Mouse (Mus musculus) urinary bladder, postnatal 14 days (tissue): ENCODE data around the gene Cmip.

Experiments used
- DNase-seq: peaks from one replicate; pipeline ENCODE4 v3.0.0; 2021; ENCODE audit warnings: low spot score

Gene Cmip

GRCm38 (mm10) chr8:117257821-117258575 is 1.1 kb downstream of the Cmip start:
- DNase-seq, result peak; percentile 55

- DNase-seq, result no peak
Observed at GRCm38 (mm10) chr8:117258576-117259040, 1.7 kb downstream of the Cmip start.

GRCm38 (mm10) chr8:117259431-117260001 is 2.7 kb downstream of the Cmip start:
- peak; percentile 34 for DNase-seq

DNA sequence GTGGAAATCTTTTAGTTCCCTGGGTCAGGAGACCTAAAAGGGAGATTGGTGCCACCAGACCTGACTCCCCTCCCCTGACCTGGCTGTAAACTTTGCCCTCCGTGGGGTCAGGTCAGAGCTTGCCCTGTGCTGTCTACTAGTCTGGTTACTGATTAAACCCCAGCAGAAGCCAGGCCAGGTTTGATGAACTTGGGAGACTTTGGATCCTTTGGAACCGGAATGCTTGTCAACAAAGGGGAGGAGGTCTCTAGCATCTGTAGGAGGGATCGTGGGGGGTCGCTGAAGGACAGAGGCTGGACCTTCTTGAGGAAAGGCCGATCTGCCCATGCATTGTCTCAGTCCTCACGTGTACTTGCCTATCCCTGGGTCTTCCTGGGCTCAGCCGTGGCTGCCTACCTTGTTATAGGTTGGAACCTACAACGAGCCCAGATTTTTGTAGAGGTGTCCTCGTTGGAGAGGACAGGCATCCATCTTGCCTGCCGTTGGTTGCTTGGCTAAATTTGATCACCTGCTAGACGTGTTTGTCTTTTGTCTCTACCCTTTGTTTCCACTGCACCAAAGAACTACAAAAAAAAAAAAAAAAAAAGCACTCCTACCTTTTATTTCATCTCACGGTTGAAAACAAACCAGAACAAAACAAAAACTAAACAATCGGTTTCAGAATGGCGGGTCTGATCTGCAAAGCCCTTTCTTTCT is 3.5 kb downstream of the Cmip start:
- DNase-seq, result no peak

GRCm38 (mm10) chr8:117260930-117261475 is 4.1 kb downstream of the Cmip start:
- no peak for DNase-seq

- DNase-seq, result no peak
Observed at GRCm38 (mm10) chr8:117261702-117262101, 4.8 kb downstream of the Cmip start.

- DNase-seq, result no peak
Observed at GRCm38 (mm10) chr8:117262685-117263084, 5.8 kb downstream of the Cmip start.

DNA sequence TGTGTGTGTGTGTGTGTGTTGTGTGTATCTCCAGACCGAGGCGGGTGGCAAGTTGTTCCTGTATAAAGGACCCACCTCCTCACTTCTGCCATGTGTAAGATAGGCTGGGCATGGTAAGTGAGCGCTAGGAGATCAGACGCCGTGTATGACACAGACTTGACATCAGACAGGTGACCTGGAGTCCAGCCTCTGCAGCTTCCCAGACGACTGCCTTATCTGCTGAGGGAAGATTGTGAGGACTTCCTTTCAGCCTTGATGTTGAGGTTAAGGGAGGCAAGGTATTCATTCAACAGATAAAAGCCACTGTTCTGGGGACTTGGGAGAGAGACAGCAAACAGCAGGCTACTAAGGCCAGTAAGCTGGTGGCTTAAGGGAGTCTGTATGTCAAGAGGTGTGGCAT is 6.6 kb downstream of the Cmip start:
- no peak for DNase-seq

GRCm38 (mm10) chr8:117265079-117265478 is 8.2 kb downstream of the Cmip start:
- DNase-seq, result peak; percentile 20

GRCm38 (mm10) chr8:117267403-117268129 is 10.7 kb downstream of the Cmip start:
- DNase-seq, result no peak

- no peak for DNase-seq
Observed at GRCm38 (mm10) chr8:117278234-117278633, 21.4 kb downstream of the Cmip start.

- DNase-seq, result no peak
Observed at GRCm38 (mm10) chr8:117278668-117279132, 21.8 kb downstream of the Cmip start.

DNA sequence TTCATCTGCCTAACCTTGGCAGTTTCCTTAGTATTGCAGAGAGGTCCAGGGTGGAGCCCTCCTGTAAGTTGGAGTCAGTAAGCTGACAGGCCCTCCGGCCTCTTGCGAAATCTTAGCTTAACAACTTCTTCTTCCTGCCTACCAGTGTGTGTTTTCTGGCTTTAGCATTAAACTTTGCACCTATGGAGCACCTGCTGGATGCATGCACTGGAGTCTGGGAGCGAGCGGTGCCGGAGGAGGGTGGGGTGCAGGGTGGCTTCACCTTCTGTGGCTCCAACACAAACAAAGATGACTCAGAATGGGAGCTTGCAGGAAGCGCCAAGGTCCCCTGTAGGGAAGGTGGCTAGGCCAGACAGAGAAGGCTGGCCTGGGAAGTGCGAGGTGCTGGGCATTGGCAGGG is 23.6 kb downstream of the Cmip start:
- peak; percentile 47 for DNase-seq

DNA sequence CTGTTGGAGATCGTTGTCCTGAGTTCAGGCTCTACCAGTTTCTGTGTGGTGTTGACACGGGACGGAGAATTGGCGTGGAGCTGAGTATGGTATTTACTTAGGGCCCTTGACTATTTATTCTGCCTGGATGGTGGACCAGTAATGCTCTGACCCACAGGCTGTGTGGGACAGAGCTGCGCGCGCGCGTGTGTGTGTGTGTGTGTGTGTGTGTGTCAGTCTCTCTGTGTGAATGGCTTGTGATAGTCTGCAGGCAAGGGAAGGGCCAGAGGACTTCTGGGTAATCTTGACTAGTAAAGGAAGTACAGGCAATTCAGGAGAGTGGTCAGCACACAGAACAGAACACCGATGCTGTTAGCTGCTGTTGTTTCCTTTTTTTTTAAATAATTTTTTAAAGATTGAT is 24.8 kb downstream of the Cmip start:
- no peak for DNase-seq

DNA sequence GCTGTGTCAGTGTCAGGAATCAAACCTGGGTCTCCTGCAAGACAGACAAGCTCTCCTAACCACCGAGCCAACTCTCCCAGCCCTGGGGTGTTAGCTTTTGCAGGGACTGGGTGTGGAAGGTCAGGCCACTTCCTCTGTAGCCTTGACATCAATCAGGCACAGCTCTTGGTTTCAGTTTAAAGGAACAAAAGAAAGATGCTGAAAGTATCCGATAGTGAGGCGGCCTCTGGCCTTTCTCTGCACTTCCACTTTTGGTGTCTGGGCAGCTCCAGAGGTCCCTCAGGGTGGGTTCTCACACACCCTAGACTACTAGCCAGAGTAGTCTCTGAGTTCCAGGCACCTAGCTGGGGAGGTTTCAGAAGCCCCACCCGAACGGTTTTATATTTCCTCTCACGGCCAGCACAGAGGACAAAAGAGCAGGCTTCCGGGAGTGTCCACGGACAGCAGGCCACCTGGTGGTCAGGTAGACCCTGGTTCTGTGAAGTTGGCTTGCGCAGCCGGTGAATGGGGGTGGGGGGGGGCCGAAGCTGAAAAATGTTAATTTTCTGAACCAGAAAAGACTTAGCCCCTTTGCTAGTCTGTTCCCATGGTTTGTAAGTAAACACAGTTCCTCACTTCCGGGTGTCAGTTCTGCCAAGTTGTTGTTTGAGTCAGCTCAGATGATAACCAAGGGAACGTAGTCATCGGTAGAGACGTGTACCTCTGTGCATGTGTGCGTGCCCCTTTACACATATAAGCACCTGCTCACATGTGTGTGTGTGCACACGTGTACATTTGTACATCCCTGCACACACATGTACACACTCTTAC is 25.5 kb downstream of the Cmip start:
- no peak for DNase-seq

GRCm38 (mm10) chr8:117284768-117285484 is 28.1 kb downstream of the Cmip start:
- no peak for DNase-seq

- DNase-seq, result no peak
Observed at GRCm38 (mm10) chr8:117287966-117288365, 31.1 kb downstream of the Cmip start.

DNA sequence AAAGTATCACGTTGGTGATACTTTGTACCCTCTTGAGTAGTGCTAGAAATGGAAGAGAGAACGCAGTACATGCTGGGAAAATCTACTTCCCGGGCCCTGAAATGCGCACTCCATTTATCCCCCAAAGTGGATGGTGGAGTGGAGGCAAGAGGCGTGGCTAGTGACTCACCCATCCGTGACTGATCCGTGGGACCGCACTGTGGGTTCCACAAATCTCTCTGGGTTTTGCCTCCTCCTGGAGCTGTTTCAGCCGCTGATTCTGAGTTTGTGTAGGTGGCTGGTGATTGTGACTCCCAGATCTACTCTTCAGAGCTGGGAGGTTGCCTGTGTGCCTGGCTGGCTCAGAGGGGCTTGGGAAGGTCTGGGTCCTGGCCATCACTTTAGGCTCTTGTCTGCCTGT is 32.2 kb downstream of the Cmip start:
- DNase-seq, result no peak

GRCm38 (mm10) chr8:117290506-117290905 is 33.6 kb downstream of the Cmip start:
- DNase-seq, result peak; percentile 24

- no peak for DNase-seq
Observed at GRCm38 (mm10) chr8:117292262-117292661, 35.4 kb downstream of the Cmip start.
